Mouse (Mus musculus): ENCODE data around the gene Tmem43. TPM values are rescaled to one million over a fixed set of nuclear protein-coding genes. Genes with fewer than 3 reads are reported as not detected.

The Tmem43 gene
- total RNA-seq, 2 experiments from 2014 or later = 45.9 to 55.6 TPM

DNA sequence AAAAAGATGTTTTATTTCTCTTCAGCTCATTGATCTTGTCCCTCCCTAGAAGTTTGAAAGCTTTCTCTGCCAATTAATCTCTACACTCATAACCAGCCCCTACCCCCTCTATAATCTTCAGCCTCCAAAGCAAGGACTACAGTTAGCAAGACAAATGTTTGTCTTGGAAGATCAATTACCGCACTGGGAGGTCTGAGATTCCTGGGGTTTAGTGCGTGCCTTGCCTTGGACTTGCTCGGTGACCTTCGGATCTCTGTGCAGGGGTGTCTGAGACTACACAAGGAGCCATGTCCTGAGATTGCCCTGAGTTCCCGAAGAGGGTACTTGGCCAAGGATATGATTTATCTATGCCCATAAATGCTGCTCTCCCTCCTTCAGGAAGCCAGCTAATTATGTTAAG lies 59.9 kb downstream of the Tmem43 start:
- DNase-seq (ENCODE audit: low spot score in 2 of 2) = no peak

DNA sequence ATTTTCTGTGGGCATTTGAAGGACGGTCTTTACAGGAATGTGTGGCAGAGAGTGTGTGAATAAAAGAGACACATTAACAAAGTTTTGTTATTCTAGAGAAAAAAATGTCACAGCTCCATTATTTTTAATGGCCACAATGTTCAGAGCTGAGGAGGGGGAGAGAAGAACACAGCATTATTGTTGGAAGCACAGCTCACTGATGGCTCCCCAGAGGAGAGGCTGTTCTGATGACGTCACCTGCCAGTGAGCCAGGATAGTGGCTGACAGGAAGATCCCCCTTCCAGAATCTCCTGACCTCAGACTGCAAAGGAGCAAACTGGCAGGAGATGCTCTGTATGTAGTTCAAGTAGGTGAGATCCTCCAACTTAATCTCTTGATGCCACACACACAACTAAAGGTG lies 60.3 kb downstream of the Tmem43 start:
- no peak for DNase-seq (ENCODE audit: low spot score in 2 of 2)

DNA sequence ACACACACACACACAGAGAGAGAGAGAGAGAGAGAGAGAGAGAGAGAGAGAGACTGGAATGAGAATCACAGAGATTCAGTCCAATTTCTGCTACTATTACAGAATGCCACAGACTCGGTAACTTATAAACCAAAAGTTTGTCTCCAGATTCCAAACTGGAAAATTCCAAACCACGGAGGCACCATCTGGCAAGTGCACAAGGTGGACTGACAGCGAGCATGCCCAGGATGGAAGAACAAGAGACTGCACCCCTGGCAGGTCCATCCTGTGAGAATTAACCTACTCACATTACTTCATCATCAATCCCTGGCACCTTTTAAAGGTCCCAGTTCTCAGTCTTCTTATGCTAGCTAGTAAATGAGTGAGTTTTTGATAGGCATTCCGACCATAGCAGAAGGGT lies 60.8 kb downstream of the Tmem43 start:
- no peak for DNase-seq (ENCODE audit: low spot score in 2 of 2)

DNA sequence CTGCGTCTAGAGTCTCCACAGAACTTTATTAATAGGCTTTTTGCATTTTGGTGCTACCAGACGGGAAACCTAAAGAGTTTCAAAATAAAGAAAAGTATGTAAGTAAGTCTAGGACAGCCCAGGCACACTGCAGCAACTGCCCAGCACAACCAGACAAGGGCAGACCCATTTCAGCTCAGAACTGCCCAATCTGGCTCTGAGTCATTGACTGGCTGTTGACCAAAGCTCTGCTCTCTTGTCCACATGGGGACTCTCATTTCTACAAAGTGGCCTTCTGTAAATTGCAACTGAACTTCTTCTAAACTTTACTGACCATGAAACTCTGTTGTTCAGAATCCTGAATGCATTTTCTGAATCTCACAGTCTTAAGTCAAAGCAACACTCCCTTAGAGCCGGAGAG lies 61.7 kb downstream of the Tmem43 start:
- DNase-seq (ENCODE audit: low spot score in 2 of 2) = no peak

DNA sequence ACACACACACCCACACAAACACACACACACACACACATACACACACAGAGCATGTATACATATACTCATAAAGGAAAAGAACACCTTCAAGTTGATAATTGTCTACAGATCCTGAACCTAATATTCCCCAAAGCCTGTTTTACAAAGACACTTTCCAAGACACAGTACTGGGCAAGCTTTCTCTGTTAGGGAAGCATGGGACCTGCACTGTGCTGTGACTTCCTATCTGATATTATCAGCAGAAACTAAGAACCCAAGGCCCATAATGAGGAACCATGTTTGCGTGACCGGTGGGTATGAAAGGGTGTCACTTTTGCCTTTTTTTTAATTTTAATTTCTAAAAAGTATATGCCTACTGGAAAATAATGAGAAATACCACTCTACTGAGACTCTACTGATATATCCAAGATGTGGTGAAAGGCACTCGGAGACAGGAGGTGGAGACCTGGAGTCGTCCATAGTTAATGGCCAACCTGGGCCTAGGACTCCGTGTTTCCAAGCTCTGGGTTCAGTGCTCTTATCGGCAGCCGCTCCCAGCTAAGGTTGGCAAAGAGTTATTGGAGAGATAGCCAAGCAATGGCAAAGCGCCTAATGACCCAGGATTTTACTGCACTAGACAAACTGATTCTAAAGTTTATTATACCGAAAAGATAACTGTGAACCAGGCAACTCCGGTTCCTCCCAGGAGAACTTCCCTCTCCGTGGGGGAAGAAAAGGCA lies 62.7 kb downstream of the Tmem43 start:
- no peak for DNase-seq (ENCODE audit: low spot score in 2 of 2)

Other genes starting within 250 kb of the Tmem43 start
- not detected for gene Wnt7a, start 62.3 kb upstream of the Tmem43 start, total RNA-seq (2021)
- 10 to 100 TPM; 19.5 to 21.5 TPM for gene Chchd4, start 157 bp upstream of the Tmem43 start, total RNA-seq (2021)
- 10 to 100 TPM; 13.1 to 16.5 TPM for gene Xpc, start 42.2 kb downstream of the Tmem43 start, total RNA-seq (2021)
- 10 to 100 TPM; 36.4 to 40.5 TPM for gene Lsm3, start 42.2 kb downstream of the Tmem43 start, total RNA-seq (2021)
- 100 to 1,000 TPM; 209 to 474 TPM for gene Slc6a6, start 210.3 kb downstream of the Tmem43 start, total RNA-seq (2021)

Data from adrenal gland, adult 18-20 months (tissue).